Mouse (Mus musculus) adrenal gland, adult 18-20 months (tissue): ENCODE measurements at regions not wholly inside any gene's neighbourhood (a gene's known extent, or its start where the extent isn't known, plus 50 kb on each side); places are given as distances from the start of the nearest gene placed in this dataset.

ENCODE experiments used
- DNase-seq, 2 experiments: peaks; one replicate each; pipeline ENCODE4 v3.0.0; 2021 to 2022; ENCODE audit warnings: low spot score in 2 of 2

GRCm38 (mm10) chr13:107600331-107601131 is 443.7 kb upstream of the Smim15 start:
- DNase-seq: no peak

DNA sequence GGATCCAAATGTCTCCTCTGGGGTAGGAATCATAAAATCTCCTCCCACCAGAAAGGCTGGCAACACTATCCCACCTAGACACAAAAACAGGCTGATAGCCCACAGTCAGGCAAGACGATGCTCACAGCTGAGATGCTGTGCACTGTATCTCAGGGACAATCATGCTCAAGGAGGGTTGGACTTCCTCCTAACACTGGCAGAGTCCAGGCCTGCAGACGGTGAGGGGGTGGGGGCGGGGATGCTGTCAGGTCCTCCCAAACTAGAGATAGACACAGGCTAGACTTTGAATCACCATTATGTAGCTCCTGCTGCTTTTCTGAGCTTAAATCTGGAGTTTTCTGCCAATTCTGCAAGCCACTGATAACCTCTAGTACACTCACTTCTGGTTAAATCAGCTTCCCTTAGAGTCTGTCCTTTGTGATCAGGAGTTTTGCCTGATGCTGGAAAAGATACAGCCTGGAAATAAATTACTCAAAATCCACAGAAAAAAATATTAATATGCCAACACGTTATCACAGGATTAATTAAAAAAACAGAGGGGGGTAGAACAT is 445.1 kb upstream of the Smim15 start:
- no peak for DNase-seq

GRCm38 (mm10) chr13:107598391-107598790 is 445.9 kb upstream of the Smim15 start:
- DNase-seq: no peak

GRCm38 (mm10) chr13:107597217-107597616 is 447.0 kb upstream of the Smim15 start:
- no peak for DNase-seq

- no peak for DNase-seq
Measured at GRCm38 (mm10) chr13:107596183-107596582, 448.1 kb upstream of the Smim15 start.

- no peak for DNase-seq
Measured at GRCm38 (mm10) chr13:107588399-107589002, 455.7 kb upstream of the Smim15 start.

DNA sequence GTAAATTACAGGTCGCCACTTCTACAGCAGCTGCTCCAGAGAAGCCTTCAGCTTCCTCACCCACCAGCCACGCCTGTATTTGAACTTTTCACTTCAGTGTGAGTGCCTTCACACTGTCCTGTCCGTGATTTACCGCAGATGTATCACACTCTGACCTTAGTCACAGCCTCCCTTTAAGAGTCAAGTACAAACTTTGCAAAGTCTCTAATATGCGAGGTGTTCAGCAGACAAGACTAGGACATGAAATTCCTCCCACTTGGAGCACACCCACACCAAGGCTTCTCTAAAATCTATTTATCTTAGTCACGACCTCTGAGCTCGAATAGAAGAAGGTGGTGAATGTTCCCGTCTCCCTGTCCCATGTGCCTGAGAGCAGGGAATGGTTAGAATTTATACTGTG is 456.6 kb upstream of the Smim15 start:
- no peak for DNase-seq

GRCm38 (mm10) chr13:107585936-107586335 is 458.3 kb upstream of the Smim15 start:
- no peak for DNase-seq

DNA sequence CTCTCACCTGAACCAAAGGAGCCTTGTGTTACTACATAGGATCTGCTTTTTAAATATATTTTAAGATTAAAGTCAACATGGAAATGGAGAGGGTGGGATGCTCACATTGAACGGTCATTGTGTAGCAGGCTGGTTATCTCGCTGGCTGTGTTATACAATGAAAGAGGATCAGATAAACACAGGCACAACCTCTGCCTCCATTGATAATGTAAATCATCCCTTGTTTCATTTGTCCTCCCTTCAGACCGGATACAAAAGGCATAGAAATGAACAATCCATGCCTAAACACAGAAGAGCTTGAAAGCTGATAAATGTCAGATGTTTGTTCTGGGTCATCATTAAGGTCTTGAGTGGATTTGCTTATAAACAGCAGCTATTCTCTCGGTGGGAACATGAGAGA is 458.9 kb upstream of the Smim15 start:
- DNase-seq: no peak

- no peak for DNase-seq
Measured at GRCm38 (mm10) chr13:107578968-107579367, 465.3 kb upstream of the Smim15 start.

- DNase-seq: no peak
Measured at GRCm38 (mm10) chr13:107577809-107578208, 466.4 kb upstream of the Smim15 start.

DNA sequence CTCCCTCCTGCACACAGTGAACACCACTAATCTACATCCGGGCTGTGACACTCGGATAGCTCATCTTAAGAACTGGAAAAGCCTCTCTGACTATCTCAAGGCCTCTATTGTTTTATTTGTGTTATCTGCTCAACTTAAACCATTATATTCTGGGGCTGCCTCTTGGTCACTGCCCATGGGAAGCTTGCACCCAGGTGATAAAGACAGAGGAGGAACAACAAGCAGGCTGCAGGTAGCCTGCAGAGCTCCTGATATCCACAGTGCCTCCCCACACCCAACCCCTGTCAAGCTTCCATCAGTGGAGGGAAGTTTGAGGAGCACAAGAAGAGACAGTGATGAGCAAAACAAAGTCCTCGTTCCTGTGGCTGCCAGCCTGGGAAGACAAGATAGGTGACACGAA is 467.0 kb upstream of the Smim15 start:
- DNase-seq: no peak

DNA sequence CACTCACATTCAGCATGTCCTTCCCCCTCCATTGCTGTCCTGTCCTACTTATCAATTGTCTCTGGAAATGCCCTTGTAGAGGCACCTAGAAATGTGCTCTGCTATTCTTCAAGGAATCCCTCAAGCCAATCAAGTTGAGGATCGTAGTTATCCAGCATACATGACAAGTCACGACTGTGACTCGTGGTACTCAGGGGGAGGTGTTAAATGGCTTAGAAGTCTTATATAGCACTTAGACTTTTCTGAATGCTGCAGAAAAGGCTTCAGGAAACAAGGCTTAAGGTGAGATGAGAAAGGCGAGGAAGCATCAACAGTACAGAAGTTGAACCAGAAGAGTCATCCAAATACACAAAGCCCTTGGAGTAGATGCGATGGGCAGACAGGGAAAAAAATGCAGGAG is 467.5 kb upstream of the Smim15 start:
- DNase-seq: no peak

- no peak for DNase-seq
Measured at GRCm38 (mm10) chr13:107575025-107575424, 469.2 kb upstream of the Smim15 start.

DNA sequence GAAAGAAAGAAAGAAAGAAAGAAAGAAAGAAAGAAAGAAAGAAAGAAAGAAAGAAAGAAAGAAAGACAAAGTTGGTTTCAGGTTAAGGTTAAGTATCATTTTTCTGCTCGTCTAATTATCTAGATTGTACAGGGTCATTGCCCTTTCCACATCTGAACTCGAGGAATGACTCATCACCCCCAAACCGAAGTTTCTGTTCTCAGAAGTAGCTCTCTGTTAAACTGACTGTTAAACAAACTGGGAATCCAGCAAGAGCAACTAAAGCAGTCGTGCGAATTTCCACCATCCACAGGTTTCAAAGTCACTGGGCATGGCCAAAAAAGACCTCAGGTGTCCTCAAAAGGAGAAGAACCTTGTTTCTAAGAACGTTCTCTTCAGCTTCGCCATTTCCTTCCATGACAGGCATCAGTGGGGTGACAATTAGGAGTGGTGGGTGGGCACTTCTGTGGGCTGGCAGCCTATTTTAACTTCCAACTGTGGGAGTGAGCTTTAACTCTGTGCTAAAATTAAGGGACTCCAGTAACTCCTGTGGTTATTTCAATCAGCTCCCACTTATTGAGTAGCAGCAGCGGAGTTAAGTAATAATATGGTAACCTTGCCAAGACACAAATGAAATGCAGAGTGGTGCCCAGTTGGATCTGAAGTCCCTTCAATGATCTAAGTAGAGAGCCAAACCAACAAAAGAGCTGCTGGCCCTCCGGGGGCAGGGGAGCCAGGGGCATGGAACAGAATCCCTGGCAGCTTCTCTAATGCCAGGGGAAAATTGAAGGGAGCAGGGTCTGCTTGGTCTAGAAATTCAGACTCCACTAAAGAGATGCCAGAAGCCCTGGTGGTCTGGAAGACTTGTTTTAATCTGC is 470.5 kb upstream of the Smim15 start:
- DNase-seq: no peak

DNA sequence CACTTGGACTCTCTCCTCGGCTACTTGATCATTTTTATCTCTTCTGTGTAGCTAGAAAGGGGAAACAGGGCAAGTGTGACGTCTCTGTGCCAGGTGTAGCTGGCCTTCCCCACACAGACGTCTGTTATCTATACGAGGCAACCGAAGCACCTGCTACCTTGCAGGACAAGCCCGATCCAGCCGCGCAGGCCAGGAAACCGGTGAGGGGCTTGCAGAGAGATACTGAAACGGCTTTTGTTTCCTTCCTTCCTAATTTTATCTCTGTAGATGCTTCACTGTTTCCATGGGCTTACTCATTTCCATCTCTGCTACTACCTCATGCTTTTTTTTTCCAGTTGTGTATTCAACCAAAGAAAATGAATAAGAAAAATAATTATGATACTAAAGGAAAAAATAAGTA is 472.7 kb upstream of the Smim15 start:
- DNase-seq: no peak

- DNase-seq: no peak
Measured at GRCm38 (mm10) chr13:107569477-107569876, 474.8 kb upstream of the Smim15 start.

DNA sequence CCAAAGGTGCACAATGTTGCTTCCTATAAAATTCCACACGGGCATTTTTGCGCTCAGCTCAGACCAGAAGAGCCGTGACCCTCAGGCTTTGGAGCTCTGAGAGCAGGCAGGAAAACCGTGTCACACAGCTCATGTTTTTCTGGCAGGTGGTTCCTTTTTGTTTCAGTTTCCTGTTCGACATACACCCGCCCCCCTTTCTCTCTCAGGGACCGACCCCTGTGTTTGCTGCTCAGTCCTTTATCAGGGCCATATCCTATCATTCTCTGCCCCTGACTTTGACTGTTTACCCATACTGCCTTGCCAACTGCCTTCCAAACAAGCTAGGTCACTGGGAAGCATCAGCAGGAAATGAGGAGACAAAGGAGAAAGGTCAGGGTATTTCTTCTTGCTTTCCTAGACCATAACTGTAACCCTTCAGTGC is 475.5 kb upstream of the Smim15 start:
- DNase-seq: no peak

DNA sequence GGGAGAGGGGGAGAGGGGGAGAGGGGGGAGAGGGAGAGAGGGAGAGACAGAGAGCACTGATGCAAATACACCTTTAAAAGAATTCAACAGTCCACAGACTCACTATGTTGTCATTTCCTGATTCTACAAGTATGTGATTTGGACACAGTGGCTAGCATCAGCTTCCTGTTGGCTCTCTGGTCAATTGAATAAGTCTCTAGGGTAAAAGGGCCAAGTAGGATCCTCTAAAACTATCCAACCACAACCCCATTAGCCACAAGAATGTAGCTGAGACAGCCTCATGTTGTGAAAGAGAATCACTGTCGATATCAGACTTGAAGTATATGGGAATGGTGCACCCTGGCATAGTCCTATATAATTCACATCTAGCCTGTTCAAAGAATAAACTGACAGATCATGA is 481.8 kb upstream of the Smim15 start:
- DNase-seq: no peak

- no peak for DNase-seq
Measured at GRCm38 (mm10) chr13:107561529-107561928, 482.7 kb upstream of the Smim15 start.

- no peak for DNase-seq
Measured at GRCm38 (mm10) chr13:107555958-107556357, 488.3 kb upstream of the Smim15 start.

GRCm38 (mm10) chr13:107554091-107554490 is 490.2 kb upstream of the Smim15 start:
- no peak for DNase-seq
